In the genomic region with DNA sequence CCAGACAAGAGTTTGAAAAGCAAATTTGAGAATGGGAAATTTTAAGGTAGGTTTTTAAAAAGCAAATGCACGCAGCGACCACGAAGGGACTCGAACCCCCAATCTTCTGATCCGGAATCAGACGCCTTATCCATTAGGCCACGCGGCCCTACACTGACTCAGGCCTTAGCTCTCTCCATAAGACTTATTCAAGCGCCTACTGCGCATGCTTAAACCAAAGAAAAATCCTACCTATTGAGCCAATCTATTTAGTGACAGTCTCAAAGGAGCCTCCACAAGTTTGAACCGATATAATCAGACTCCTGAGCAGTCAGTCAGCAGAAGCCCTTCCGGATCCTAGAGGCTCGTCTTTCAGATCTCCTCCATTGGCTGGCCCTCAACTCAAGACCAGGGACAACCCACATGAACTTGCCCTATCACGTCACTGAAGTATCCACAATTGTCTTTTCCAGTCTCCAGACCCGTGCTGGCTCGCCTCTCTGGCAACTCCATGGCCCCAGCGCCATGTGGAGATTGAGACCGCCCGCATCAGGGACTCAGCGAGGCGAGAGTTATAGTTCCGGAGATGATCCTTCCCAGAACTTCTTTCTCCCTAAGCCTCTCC, we compare ENCODE assay signal across 8 mouse cellular contexts. TPM values are rescaled to one million over a fixed set of nuclear protein-coding genes. Genes with fewer than 3 reads are reported as not detected.
DNase-seq lines count a peak whose midpoint lies in the region; ATAC-seq and TF ChIP-seq lines count a peak whose summit lies in the region.

No protein-coding gene starts in this region.

- TF ChIP-seq POLR2A in cerebellum, adult 2 months (IDR thresholded peaks at IDR 0.05; ENCODE audit: borderline replicate concordance, insufficient read depth, low read length): peak; percentile 25; the same call in 1 of the 2 replicates

- peak overlapping the region; percentile 57 for H3K9ac ChIP-seq in forebrain, postnatal 0 days
- peak overlapping the region; percentile 53 for H3K9ac ChIP-seq in lung, embryonic 14.5 days

- peaks cover 48% of the 10 kb centered on the region for H3K4me1 ChIP-seq in G1E (ENCODE audit: insufficient read depth, low read depth, low read length)
- H3K4me1 ChIP-seq in cerebellum, adult 2 months (ENCODE audit: control insufficient read depth, insufficient read depth, low read length): peaks cover 3% of the 10 kb centered on the region
- H3K4me1 ChIP-seq in forebrain, postnatal 0 days (ENCODE audit: insufficient read depth): no peaks in the 10 kb centered on the region
- no peaks in the 10 kb centered on the region for H3K4me1 ChIP-seq in lung, embryonic 14.5 days (ENCODE audit: insufficient read depth)

- peak overlapping the region; percentile 53 for H3K27ac ChIP-seq in cerebellum, adult 2 months (ENCODE audit: insufficient read depth, low read length)
- peak overlapping the region; percentile 82 for H3K27ac ChIP-seq in forebrain, postnatal 0 days (ENCODE audit: low read depth, low read length)
- peak overlapping the region; percentile 78 for H3K27ac ChIP-seq in lung, embryonic 14.5 days (ENCODE audit: low read depth)

- no peaks in the 10 kb centered on the region for H3K9me3 ChIP-seq in G1E (replicated peaks)
- H3K9me3 ChIP-seq in forebrain, postnatal 0 days (ENCODE audit: low read length): no peaks in the 10 kb centered on the region
- H3K9me3 ChIP-seq in lung, embryonic 14.5 days (ENCODE audit: low read depth, low read length): no peaks in the 10 kb centered on the region

- peaks cover 3% of the 10 kb centered on the region for H3K27me3 ChIP-seq in G1E (ENCODE audit: insufficient read depth, low read length)
- no peaks in the 10 kb centered on the region for H3K27me3 ChIP-seq in cerebellum, adult 2 months (ENCODE audit: control insufficient read depth, insufficient read depth, low read length)
- H3K27me3 ChIP-seq in forebrain, postnatal 0 days (ENCODE audit: insufficient read depth, low read length): no peaks in the 10 kb centered on the region
- no peaks in the 10 kb centered on the region for H3K27me3 ChIP-seq in lung, embryonic 14.5 days (ENCODE audit: insufficient read depth, low read length)

- 2% methylated on average over 22 of the region's 22 CpGs for WGBS in cerebellum, adult 2 months
- WGBS in forebrain, postnatal 0 days: 2% methylated on average over 22 of the region's 22 CpGs
- WGBS in lung, embryonic 14.5 days: under 1% methylated on average over 22 of the region's 22 CpGs

- no peak for TF ChIP-seq CTCF in G1E (IDR thresholded peaks at IDR 0.05; ENCODE audit: low read depth, low read length)
- no peak for TF ChIP-seq CTCF in cerebellum, adult 2 months (IDR thresholded peaks at IDR 0.05; ENCODE audit: borderline replicate concordance, insufficient read depth, low read depth, low read length)
- TF ChIP-seq CTCF in forebrain, postnatal 0 days (IDR thresholded peaks at IDR 0.05; ENCODE audit: low read depth): no peak
- TF ChIP-seq CTCF in lung, embryonic 14.5 days (IDR thresholded peaks at IDR 0.05; ENCODE audit: low read depth): no peak

- H3K4me3 ChIP-seq in G1E (ENCODE audit: low read depth, low read length): peak overlapping the region; percentile 73
- peak overlapping the region; percentile 80 for H3K4me3 ChIP-seq in cerebellum, adult 2 months (replicated peaks; ENCODE audit: insufficient read depth, low read depth, low read length)
- peak overlapping the region; percentile 62 for H3K4me3 ChIP-seq in forebrain, postnatal 0 days (ENCODE audit: low read depth, low read length)
- H3K4me3 ChIP-seq in lung, embryonic 14.5 days (ENCODE audit: low read depth, low read length): peak overlapping the region; percentile 53

- H3K4me2 ChIP-seq in forebrain, postnatal 0 days (ENCODE audit: low read depth): peak overlapping the region; percentile 76
- H3K4me2 ChIP-seq in lung, embryonic 14.5 days: peak overlapping the region; percentile 77

- ATAC-seq in G1E (ENCODE audit: extremely low read depth, insufficient number of reproducible peaks, low FRiP score, poor library complexity, severe bottlenecking): peak; percentile 43
- peak; percentile 80 for ATAC-seq in forebrain, postnatal 0 days
- ATAC-seq in lung, embryonic 14.5 days (ENCODE audit: insufficient read depth): peak; percentile 72
- peak; percentile 30 for ATAC-seq in neutrophil, adult 5-6 weeks (ENCODE audit: extremely low read depth, insufficient number of reproducible peaks, low FRiP score, poor library complexity, severe bottlenecking)

- H3K36me3 ChIP-seq in G1E (replicated peaks): peaks cover 9% of the 10 kb centered on the region
- peaks cover 4% of the 10 kb centered on the region; the same call in 1 of the 2 replicates for H3K36me3 ChIP-seq in forebrain, postnatal 0 days (ENCODE audit: insufficient read depth)
- H3K36me3 ChIP-seq in lung, embryonic 14.5 days (ENCODE audit: insufficient read depth): peaks cover 6% of the 10 kb centered on the region; the same call in 1 of the 2 replicates

- peak; percentile 50 for DNase-seq in G1E (ENCODE audit: low spot score)
- DNase-seq in cerebellum, adult 2 months: peak; percentile 92 to 98
- DNase-seq in forebrain, postnatal 0 days: peak; percentile 98
- DNase-seq in heart, postnatal 4 days: peak; percentile 91
- peak; percentile 94 to 99 for DNase-seq in layer of hippocampus, adult 8-10 months (ENCODE audit: low spot score in 2 of 2)
- peak; percentile 98 for DNase-seq in lung, embryonic 14.5 days
- peak; percentile 71 for DNase-seq in testis, postnatal 14 days (ENCODE audit: low spot score)

RNA-seq across cellular contexts. Expression of gene Zfp213, which starts 13.7 kb away (rescaled TPM):
- total RNA-seq in G1E (2014; fragmentation: Nextera tagmentation): 1.4 and 4.4 TPM in 2 replicates
- 4.2 and 5.3 TPM in 2 replicates for total RNA-seq in G1E (2017)
- 7.3 and 9.2 TPM in 2 replicates for polyA plus RNA-seq in G1E (2012)
- 9.2 and 9.5 TPM in 2 replicates for polyA plus RNA-seq in cerebellum, adult 2 months (2012; rRNA removed)
- total RNA-seq in forebrain, postnatal 0 days (2014; rRNA removed): 16.9 and 18.8 TPM in 2 replicates
- polyA plus RNA-seq in forebrain, postnatal 0 days (2015; fragmentation: Nextera tagmentation; extraction: Ambion mirVana): 10.7 and 10.9 TPM in 2 replicates
- 1 to 10 TPM; 5.8 to 6.3 TPM for total RNA-seq in heart, postnatal 4 days (2021)
- total RNA-seq in layer of hippocampus, adult 8-10 months (2022): 1 to 10 TPM; 6.2 to 8.4 (median 7.1) TPM
- polyA plus RNA-seq in lung, embryonic 14.5 days (2014; fragmentation: Nextera tagmentation; extraction: Ambion mirVana): 21.8 and 24.7 TPM in 2 replicates
- 5.1 and 5.6 TPM in 2 replicates for total RNA-seq in neutrophil, adult 5-6 weeks (2017)

RNA-seq across cellular contexts. Expression of gene Zfp13, which starts 49.0 kb away (rescaled TPM):
- total RNA-seq in G1E (2014; fragmentation: Nextera tagmentation) (not detected in 2 replicates), G1E (2017) (not detected in 2 replicates)
- polyA plus RNA-seq in G1E (2012): 0.12 and 0.14 TPM in 2 replicates
- 25.6 and 27.2 TPM in 2 replicates for polyA plus RNA-seq in cerebellum, adult 2 months (2012; rRNA removed)
- 43.0 and 47.0 TPM in 2 replicates for total RNA-seq in forebrain, postnatal 0 days (2014; rRNA removed)
- polyA plus RNA-seq in forebrain, postnatal 0 days (2015; fragmentation: Nextera tagmentation; extraction: Ambion mirVana): 21.5 and 23.6 TPM in 2 replicates
- 10 to 100 TPM in 1 of 2 experiments, 1 to 10 TPM in 1; 9.3 to 10.3 TPM for total RNA-seq in heart, postnatal 4 days (2021)
- 10 to 100 TPM; 28.9 to 32.6 (median 31.6) TPM for total RNA-seq in layer of hippocampus, adult 8-10 months (2022)
- polyA plus RNA-seq in lung, embryonic 14.5 days (2014; fragmentation: Nextera tagmentation; extraction: Ambion mirVana): 12.3 and 15.6 TPM in 2 replicates
- total RNA-seq in neutrophil, adult 5-6 weeks (2017): not detected in 2 replicates

RNA-seq across cellular contexts. Expression of gene Zscan10, which starts 50.4 kb away (rescaled TPM):
- 0.29 and 0.45 TPM in 2 replicates for total RNA-seq in G1E (2014; fragmentation: Nextera tagmentation)
- total RNA-seq in G1E (2017): 0.12 and 0.44 TPM in 2 replicates
- polyA plus RNA-seq in G1E (2012): 0.09 and 0.10 TPM in 2 replicates
- polyA plus RNA-seq in cerebellum, adult 2 months (2012; rRNA removed): 0.13 and 0.16 TPM in 2 replicates
- total RNA-seq in forebrain, postnatal 0 days (2014; rRNA removed): not detected in 2 replicates
- polyA plus RNA-seq in forebrain, postnatal 0 days (2015; fragmentation: Nextera tagmentation; extraction: Ambion mirVana): 0.18 and 0.21 TPM in 2 replicates
- total RNA-seq in heart, postnatal 4 days (2021): not detected
- total RNA-seq in layer of hippocampus, adult 8-10 months (2022): not detected
- polyA plus RNA-seq in lung, embryonic 14.5 days (2014; fragmentation: Nextera tagmentation; extraction: Ambion mirVana): 0.53 and 0.74 TPM in 2 replicates
- total RNA-seq in neutrophil, adult 5-6 weeks (2017): not detected in 2 replicates

Comparison
In these comparisons a context has a peak if more than half of its experiments do, and no peak if none do; other contexts are left out.
1. Peak in every context shown above with its lines: DNase-seq, ATAC-seq, H3K4me3 ChIP-seq and H3K27ac ChIP-seq.
2. ATAC-seq: peak in every context shown above with its lines; median percentile 80 in forebrain, postnatal 0 days; 72 in lung, embryonic 14.5 days; 43 in G1E; 30 in neutrophil, adult 5-6 weeks.
3. RNA of gene Zfp13, which starts 49.0 kb away (total RNA-seq): 43.0 to 47.0 TPM in forebrain, postnatal 0 days, 28.9 to 32.6 TPM in layer of hippocampus, adult 8-10 months and 9.3 to 10.3 TPM in heart, postnatal 4 days; not detected in G1E and not detected in neutrophil, adult 5-6 weeks; every median in the first group is over 4 times any median in the second.